Mouse (Mus musculus) right cerebral cortex, postnatal 10 days (tissue): Measurements from ENCODE around the gene 1700028J19Rik.
"Not testable (repeated sequence)": the region's sequence is repeated elsewhere in the genome, so short reads cannot be mapped to it uniquely, and the experiment has no call there.

Source experiments
- DNase-seq, 2 experiments: peaks; one replicate each; pipeline ENCODE4 v3.0.0; 2021; ENCODE audit warnings: low spot score in 2 of 2

Gene 1700028J19Rik

GRCm38 (mm10) chr7:44250732-44251275 is 4.3 kb upstream of the 1700028J19Rik start:
- DNase-seq = peak; percentile 40 to 48

GRCm38 (mm10) chr7:44249248-44249647 is 2.8 kb upstream of the 1700028J19Rik start:
- DNase-seq = no peak

- peak in 1 of 2 experiments; percentile 57 for DNase-seq
Measured at GRCm38 (mm10) chr7:44247971-44248370, 1.5 kb upstream of the 1700028J19Rik start.

GRCm38 (mm10) chr7:44246984-44247470 is 532 bp upstream of the 1700028J19Rik start:
- DNase-seq = peak; percentile 71 to 82

- DNase-seq = no peak
Measured at GRCm38 (mm10) chr7:44244080-44244479, 2.4 kb downstream of the 1700028J19Rik start.

- DNase-seq = no peak
Measured at GRCm38 (mm10) chr7:44241163-44241562, 5.3 kb downstream of the 1700028J19Rik start.

GRCm38 (mm10) chr7:44240712-44241111 is 5.8 kb downstream of the 1700028J19Rik start:
- no peak for DNase-seq

GRCm38 (mm10) chr7:44239913-44240312 is 6.6 kb downstream of the 1700028J19Rik start:
- no peak for DNase-seq

- DNase-seq = no peak
Measured at GRCm38 (mm10) chr7:44235909-44236308, 10.6 kb downstream of the 1700028J19Rik start, which contains the start of gene Gm36864. Gm36864 (plus strand) TSS chr7:44236177.

- DNase-seq = no peak
Measured at GRCm38 (mm10) chr7:44225076-44225475, 21.4 kb downstream of the 1700028J19Rik start, which contains the start of gene Klk1. Klk1 (plus strand) TSS chr7:44225360.

- DNase-seq = not testable (repeated sequence)
Measured at GRCm38 (mm10) chr7:44222335-44222734, 24.2 kb downstream of the 1700028J19Rik start.

GRCm38 (mm10) chr7:44221601-44222000 is 24.9 kb downstream of the 1700028J19Rik start:
- DNase-seq = not testable (repeated sequence)

GRCm38 (mm10) chr7:44215645-44216044 is 30.9 kb downstream of the 1700028J19Rik start, which contains the start of gene Klk1b5:
Klk1b5 (plus strand) TSS chr7:44215945.
- no peak for DNase-seq

GRCm38 (mm10) chr7:44208307-44208706 is 38.2 kb downstream of the 1700028J19Rik start:
- no peak for DNase-seq

GRCm38 (mm10) chr7:44207135-44207534 is 39.4 kb downstream of the 1700028J19Rik start, which contains the start of gene Klk1b4:
Klk1b4 (plus strand) TSS chr7:44207435.
- not testable (repeated sequence) for DNase-seq

- no peak for DNase-seq
Measured at GRCm38 (mm10) chr7:44197891-44198290, 48.6 kb downstream of the 1700028J19Rik start, which contains the start of gene Klk1b3. Klk1b3 (plus strand) TSS chr7:44198191.

- DNase-seq = not testable (repeated sequence)
Measured at GRCm38 (mm10) chr7:44193466-44193865, 53.0 kb downstream of the 1700028J19Rik start.

GRCm38 (mm10) chr7:44187936-44188335 is 58.6 kb downstream of the 1700028J19Rik start, which contains the start of gene Klk1b24:
Klk1b24 (plus strand) TSS chr7:44188236.
- not testable (repeated sequence) for DNase-seq

GRCm38 (mm10) chr7:44186516-44186915 is 60.0 kb downstream of the 1700028J19Rik start:
- DNase-seq = not testable (repeated sequence)
